Mouse (Mus musculus): ENCODE results near the gene Setmar. TPM values are rescaled to one million over a fixed set of nuclear protein-coding genes. Genes with fewer than 3 reads are reported as not detected.

Gene Setmar
- total RNA-seq, 2 experiments from 2014 or later, result 7.3 to 8.5 TPM

DNA sequence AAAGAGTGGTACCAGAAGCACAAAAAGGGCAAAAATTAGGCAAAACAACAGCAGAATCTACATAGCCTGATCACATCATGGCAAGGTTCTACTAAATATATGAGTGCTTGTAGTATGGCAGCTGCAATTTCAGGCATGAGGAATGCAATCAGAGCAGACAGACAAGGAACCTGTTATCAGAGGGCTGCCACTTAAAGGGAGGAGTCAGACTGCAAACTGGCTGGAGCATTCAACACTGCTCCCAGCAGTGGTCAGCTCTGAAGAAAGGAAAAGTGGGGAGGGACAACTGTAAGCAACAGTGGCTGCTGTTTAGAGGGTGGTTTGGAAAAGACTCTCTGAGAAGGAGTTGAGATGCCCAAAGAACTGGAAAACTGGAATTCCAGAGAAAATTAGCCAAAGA, 46.8 kb downstream of the Setmar start:
- no peak for DNase-seq (ENCODE audit: low spot score in 2 of 2)

DNA sequence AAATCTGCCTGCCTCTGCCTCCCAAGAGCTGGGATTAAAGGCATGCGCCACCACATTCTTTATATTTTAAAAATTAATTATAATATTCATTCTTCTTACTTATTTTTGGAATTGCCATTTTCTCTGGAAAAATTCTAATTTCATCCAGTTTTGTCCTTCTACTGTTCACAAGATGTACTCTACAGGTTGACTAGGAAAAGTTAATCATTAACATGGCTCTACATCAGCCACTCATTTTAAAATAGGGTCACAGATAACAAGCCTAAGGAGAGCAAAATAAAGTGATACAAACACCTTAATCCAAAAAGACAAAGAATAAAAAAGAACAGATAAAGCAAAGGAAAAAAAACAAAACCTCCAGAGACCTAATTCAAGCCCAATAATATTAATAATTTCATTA, 50.1 kb downstream of the Setmar start:
- no peak for DNase-seq (ENCODE audit: low spot score in 2 of 2)

DNA sequence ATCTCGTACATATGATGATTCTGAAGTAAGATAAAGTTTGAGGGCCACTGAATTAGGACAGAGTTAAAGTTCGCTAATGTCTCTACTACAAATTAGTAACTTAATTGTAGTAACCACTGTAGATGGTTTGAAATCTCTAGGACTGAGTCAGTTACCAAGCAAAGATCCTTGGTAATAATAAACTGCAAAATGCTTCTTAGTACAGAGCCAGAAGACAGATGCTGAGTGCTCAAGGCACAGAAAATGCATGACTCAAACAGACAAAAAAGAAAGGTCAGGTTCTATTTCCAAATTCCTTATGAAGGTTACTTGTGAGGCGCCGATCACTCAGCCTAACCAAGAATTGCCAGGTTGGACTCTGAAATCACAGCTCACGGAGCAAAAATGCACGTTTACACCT, 53.0 kb downstream of the Setmar start:
- DNase-seq (ENCODE audit: low spot score in 2 of 2), result no peak

DNA sequence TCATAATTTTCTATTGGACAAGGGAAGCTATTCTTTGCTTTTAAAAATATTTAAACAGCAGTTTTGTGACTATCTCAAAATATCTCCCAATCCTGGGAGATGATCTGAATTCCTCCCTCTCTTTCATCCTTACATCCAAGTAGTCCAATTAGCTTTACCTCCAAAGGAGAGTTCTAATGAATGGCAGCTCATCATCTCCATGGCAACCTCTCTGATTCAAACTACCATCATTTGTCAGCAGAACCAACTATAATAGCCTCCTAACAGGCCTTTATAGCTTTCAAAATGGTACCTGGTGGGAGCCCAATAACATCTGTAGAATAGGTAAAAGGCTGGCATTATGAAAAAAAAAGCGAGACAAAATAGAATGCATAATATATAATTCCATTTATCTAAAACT, 60.6 kb downstream of the Setmar start:
- no peak for DNase-seq (ENCODE audit: low spot score in 2 of 2)

DNA sequence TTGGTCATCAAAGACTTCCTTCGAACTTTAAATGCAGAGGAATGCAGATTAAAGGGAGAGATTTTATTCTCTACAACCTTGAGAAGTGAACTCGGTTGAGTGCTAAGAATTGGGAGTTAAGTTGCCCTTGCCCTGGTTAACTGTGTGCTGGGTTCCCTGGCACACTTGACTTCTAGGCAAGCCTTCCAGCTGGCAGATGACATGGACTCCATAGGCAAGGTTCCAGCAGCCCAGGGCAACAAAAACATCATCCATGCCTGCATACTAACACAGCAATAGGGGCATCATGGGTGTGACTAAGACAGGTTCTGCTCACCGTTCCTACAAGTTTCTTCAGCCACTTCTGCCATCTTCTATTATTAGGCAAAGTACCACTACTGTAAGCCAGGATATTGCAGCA, 61.8 kb downstream of the Setmar start:
- no peak for DNase-seq (ENCODE audit: low spot score in 2 of 2)

Other genes starting within 250 kb of the Setmar start
- 10 to 100 TPM; 16.6 to 19.8 TPM for gene Sumf1, start 120.5 kb downstream of the Setmar start, total RNA-seq (2021)
- gene Itpr1, start 148.1 kb downstream of the Setmar start, total RNA-seq (2021), result 100 to 1,000 TPM; 132 to 141 TPM

All from layer of hippocampus, postnatal 14 days (tissue).